Mouse (Mus musculus): Measurements from ENCODE around the gene Dcdc2c. TPM values are rescaled to one million over a fixed set of nuclear protein-coding genes. Genes with fewer than 3 reads are reported as not detected.
A peak's percentile ranks its signal among the peaks of the same experiment; 100 is the strongest.

Gene Dcdc2c
- total RNA-seq (2022): under 1 TPM; 0.48 to 1.00 (median 0.62) TPM

DNA sequence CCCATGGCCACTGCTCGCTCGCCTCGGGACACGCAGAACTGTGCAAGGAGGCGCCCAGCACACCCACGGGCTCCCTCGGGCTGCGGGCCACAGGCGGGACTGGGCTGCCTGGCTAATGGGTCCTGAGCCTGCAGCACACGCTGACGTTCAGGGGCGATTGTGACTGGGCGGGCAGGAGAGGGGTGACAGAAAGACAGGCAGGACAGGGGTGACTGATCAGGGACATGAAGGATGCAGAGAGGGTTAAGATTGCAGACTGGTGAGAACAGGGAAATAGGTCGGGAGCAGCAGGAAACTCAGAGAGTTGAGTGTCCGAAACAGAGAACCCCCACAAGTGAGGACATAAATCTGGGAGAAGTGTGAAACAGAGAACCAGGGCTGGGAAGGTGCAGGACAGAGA is at the start of gene Dcdc2c:
Gene Dcdc2c, minus strand, starts transcription at position 101 of the 400 bp plus-strand sequence.
- no peak for DNase-seq (ENCODE audit: low spot score in 2 of 2)

DNA sequence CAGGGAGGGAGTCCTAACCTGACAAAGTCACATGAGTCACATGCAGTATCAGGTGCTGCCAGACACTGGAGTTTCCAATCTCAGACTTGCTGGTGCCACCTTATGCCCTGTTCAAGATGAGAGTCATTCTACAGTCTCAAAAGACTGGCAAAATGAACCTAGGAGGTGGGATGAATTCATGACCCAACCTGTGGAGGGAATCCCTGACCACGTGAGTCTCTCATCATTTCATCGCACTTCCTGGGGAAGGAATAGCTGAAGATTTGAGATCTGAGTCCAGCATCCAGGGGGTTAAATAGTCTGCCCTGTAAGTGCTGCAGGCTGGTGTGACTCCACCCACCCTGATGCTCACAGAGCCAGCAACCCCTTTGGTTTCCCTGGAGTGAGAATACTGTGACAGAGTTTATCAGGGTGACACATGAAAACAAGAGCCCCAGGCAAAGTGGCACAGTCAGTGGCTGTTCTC is 46.4 kb upstream of the Dcdc2c start:
- no peak for DNase-seq (ENCODE audit: low spot score in 2 of 2)

- DNase-seq (ENCODE audit: low spot score in 2 of 2): no peak
Observed at GRCm38 (mm10) chr12:28598110-28598509, 45.9 kb upstream of the Dcdc2c start.

DNA sequence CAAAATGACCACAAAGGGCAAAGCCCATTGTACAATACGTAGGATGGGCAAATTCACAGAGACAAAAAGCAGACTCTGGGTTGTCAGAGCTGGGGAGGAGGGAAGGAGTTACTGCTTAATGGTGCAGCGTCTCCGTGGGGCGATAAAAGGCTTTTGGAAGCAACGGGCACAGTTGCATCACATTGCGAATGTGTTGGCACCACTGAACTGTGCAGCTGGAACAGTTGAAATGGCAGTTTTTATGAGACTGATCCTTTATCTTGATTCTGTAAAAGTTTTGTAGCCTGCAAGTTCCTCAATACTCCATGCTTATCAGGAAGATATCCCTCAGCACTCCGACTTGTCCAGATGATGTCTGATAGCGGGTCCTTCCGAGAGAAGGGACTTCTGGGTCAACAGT is 45.5 kb upstream of the Dcdc2c start:
- DNase-seq (ENCODE audit: low spot score in 2 of 2): no peak

- no peak for DNase-seq (ENCODE audit: low spot score in 2 of 2)
Observed at GRCm38 (mm10) chr12:28596851-28597250, 44.7 kb upstream of the Dcdc2c start.

GRCm38 (mm10) chr12:28590428-28590827 is 38.2 kb upstream of the Dcdc2c start:
- DNase-seq (ENCODE audit: low spot score in 2 of 2): no peak

DNA sequence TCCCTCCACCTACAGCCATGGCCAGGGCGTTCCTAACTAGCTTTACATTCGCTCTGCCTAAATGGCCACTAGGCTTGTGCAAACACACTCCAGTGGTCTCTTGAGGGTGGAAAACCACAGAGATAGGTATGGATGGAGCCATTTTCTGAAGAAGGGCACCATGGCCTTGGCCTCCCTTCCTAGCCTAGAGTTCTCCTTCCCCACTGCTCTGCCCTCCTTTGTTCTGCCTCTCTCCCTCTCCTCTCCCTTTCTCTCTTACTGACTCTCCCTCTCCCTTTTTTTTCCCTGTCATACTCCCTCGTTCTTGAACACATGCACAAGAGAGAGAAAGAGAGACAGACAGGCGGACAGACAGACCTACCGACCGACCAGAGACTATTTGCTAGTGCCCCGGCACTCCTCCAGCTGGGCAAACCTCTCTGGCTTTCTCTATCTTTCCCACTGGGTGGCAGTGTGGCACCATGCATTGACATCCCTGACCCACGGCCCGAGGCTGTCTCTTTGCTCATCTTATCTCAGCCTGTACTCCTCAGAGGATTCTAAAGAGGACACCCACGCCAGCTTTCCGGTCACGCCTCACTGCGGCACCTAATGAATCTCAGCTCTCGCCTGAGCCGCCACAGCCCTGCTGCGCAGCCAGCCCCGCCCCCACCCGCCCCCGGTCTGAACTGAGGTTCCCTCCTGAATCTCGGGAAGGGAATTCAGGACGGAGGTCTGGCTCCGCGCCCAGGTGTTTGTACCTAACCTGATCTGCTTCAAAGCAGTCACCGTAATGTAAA is 37.1 kb upstream of the Dcdc2c start:
- DNase-seq (ENCODE audit: low spot score in 2 of 2): peak; percentile 79 to 93

GRCm38 (mm10) chr12:28587949-28588348 is 35.8 kb upstream of the Dcdc2c start:
- peak; percentile 26 to 93 for DNase-seq (ENCODE audit: low spot score in 2 of 2)

DNA sequence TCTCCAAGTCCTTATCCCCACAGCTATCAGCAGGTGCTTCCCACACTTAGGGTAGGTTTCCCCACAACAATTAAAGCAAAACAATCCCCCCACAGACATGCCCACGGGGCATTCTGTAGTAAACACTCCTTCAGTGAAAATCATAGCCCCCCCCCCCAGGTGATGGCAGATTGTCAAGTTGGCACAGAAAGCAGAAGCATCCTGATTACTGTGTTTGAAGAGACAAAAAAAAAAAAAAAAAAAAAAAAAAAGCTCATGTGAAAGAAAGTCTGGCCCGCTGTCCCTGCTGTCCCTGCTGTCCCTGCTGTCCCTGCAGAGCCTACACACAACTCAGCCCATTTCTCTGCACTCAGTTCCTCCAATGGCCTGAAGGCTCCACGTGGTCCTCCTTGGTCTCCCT is 31.8 kb upstream of the Dcdc2c start:
- DNase-seq (ENCODE audit: low spot score in 2 of 2): no peak

DNA sequence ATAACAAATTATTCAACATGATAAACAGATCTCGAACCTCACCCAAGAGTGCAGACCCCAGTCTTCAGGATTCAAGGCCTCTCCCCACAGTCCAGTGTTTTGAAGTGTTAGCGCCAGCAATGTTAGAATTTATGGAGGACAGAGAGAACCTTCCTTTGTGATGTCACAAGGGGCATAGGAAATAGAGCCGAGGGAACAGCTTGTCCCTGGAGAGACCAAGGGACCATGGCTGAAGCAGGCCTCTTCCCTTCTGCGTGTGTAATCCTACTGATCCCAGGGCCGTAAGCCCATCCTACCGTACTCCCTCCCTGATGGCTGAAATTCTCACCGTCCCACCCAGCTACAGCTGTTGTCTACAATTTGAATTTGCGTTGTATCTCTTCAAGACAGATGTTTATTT is 30.2 kb upstream of the Dcdc2c start, which contains the start of gene Allc:
Gene Allc, minus strand, starts transcription at position 101 of the 400 bp plus-strand sequence.
- DNase-seq (ENCODE audit: low spot score in 2 of 2): no peak

DNA sequence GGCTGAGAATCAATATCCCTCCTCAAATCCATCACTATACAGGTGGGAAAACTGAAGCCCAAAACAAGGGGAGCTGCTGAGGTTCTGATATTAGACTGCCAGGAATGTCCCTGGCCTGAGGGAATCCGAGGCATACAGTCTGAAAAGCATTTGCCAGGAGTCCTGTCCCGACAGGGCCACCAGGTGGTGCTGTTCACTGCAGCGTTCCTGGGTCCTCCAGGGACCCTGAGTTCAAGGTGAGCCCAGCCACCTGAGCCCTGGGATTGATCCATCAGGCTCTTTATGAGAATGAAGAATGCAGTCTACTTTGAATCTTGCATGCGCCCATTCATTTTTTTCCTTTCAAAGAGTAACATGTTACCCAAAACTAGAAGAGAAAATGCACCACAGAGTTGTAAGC is 26.9 kb upstream of the Dcdc2c start:
- DNase-seq (ENCODE audit: low spot score in 2 of 2): no peak

GRCm38 (mm10) chr12:28578147-28578546 is 25.9 kb upstream of the Dcdc2c start:
- DNase-seq (ENCODE audit: low spot score in 2 of 2): no peak

GRCm38 (mm10) chr12:28575366-28576070 is 23.3 kb upstream of the Dcdc2c start:
- DNase-seq (ENCODE audit: low spot score in 2 of 2): no peak

- no peak for DNase-seq (ENCODE audit: low spot score in 2 of 2)
Observed at GRCm38 (mm10) chr12:28572241-28572640, 20.0 kb upstream of the Dcdc2c start.

- no peak for DNase-seq (ENCODE audit: low spot score in 2 of 2)
Observed at GRCm38 (mm10) chr12:28551775-28552174, 424 bp downstream of the Dcdc2c start.

- DNase-seq (ENCODE audit: low spot score in 2 of 2): no peak
Observed at GRCm38 (mm10) chr12:28548887-28549286, 3.3 kb downstream of the Dcdc2c start.

DNA sequence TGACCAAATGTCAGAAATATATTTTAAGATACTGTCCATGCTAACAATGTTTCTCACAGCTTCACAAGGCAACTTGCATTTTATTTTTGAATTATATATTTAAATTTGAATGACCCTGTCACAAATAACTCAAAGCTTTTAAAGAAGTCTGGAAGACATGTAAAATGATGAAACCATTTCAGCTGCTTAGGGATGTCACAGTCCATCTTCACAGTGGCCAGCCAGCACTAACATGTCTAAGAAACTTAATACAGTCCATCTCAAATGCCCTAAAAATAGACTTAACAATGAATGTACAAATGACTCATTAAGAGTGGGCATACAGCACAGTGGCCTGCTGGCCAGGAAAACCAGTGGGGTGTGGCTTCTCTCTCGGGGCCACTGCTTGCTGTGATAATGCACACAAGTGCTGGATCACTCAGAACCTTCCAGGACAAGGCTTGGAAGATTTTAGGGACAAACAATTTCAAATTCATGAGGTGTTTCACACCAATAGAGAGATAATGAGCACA is 37.9 kb downstream of the Dcdc2c start:
- DNase-seq (ENCODE audit: low spot score in 2 of 2): no peak

DNA sequence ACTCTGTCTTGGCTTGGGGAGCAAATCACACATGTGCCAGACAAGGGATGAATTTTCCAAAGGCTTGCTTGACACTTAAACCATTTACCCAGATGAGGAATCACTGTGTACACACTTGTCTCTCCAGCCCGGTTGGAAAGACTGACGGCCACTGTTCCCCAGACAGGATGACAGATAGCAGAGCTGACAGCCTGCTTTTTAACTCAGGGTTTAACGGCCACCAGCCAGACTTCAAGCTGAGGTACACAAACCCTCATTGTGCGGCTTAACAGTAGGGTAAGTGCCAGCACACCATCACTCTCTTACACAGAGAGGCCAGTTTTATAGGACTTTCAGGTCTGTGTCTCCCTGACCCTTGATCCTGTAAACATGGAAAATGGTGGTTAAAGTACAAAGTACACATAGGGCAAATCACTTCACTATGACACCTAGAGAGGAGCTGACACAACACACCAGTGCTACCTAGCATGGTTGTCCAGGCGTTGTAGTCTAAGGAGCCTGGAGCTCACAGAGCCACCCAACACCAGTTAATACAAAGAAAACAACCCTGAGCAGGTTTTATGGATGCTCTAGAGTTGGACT is 42.4 kb downstream of the Dcdc2c start:
- DNase-seq (ENCODE audit: low spot score in 2 of 2): no peak

DNA sequence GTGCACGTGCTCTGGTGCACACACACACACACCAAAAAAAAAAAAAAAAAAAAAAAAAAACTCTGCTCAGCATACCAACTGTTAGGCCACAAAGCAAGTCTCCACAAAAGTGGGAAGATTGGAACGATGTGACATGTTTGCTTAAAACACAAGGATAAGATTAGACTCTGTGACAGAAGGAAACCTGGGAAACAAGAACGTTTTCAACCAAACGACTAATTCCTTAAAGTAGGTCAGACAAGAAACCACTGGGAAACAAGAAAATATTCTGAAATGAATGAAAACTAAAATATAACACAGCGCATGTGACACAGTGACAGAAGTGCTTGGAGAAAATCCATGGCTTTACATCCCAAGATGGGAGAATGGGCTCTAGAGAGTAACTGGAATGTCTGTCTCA is 57.9 kb downstream of the Dcdc2c start:
- DNase-seq (ENCODE audit: low spot score in 2 of 2): no peak

DNA sequence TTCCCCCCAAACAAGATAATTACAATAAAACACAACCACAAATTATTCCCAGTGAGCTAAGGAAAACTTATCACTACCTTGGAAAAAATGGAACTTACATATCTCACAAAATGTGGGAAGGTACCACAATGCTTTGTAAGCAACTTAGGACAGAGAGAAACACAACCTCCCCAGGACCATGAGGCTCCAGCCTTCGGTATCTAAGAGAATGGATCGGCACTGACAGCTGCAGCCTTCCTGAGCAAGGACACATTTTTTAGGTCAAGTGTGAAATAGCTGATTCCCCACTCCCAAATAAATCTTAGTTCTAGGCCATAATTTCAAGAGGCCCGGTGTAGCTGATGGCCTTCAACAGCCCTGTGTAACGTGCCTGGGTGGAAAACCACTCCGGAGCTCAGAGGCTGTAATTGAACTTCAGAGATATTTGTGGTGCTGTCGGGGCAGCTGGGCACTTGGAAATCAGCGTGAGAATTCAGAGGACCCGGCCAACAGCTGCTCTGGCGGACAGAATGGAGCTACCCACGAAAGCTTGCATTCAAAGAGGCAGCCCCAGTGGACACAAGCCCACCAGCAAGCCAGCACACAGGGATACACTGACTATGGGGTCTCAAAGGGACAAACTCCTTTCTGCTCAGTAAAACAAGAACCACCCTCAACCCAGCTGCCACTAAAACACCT is 69.6 kb downstream of the Dcdc2c start:
- DNase-seq (ENCODE audit: low spot score in 2 of 2): no peak

DNA sequence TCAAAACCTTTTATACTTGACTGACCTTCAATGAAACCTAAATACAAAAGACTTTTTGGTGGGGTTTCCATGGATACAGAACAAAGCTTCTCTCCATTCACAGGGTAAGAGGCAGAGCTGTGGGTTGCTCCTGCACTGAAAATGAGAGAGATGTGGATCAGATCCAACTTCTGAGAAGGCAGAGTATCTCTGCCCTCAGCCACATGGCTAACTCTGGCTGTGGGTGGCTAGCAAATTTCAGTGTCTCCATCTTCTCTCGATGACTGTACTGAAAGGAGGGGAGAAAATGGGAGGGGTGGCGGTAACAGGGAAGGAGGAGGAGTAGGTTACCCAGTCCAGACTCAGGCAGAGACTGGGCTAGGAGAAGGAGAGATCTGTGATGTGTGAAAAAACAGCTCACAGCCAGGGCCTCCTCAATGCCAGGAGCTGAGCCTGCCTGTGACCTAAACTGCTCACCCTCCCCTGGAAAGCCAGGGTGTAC is 91.2 kb downstream of the Dcdc2c start:
- peak in 1 of 2 experiments; percentile 41 for DNase-seq (ENCODE audit: low spot score in 2 of 2)
